Mouse (Mus musculus) midbrain, embryonic 11.5 days (tissue): ENCODE data around the gene Copg2. TPM values are rescaled to one million over a fixed set of nuclear protein-coding genes. Genes with fewer than 3 reads are reported as not detected.

Source experiments
- ATAC-seq: fragments of 200-750 bp; cut with Nextera tagmentation; 2 replicates; pipeline ENCODE4 v1.8.0; 2017; ENCODE audit warnings: moderate TSS enrichment, moderate library complexity; ENCODE audit not compliant: low FRiP score
- DNase-seq: peaks from one replicate; pipeline ENCODE4 v3.0.0; 2015; ENCODE audit warnings: low spot score; ENCODE audit errors: missing footprints
- H3K27ac ChIP-seq: fragments of 300-500 bp; sonication (generic); 2 replicates; pipeline ENCODE4 v1.5.1; 2014; ENCODE audit warnings: low read depth, low read length
- H3K27me3 ChIP-seq: fragments of 300-500 bp; sonication (generic); 2 replicates; pipeline ENCODE4 v1.6.1; 2014; ENCODE audit warnings: mild to moderate bottlenecking, low read length, moderate library complexity, mixed read lengths; ENCODE audit not compliant: control insufficient read depth, insufficient read depth
- H3K36me3 ChIP-seq: fragments of 300-500 bp; sonication (generic); 2 replicates; pipeline ENCODE4 v1.6.1; 2014; ENCODE audit warnings: mild to moderate bottlenecking, low read length, moderate library complexity, mixed read lengths; ENCODE audit not compliant: control insufficient read depth, insufficient read depth
- H3K4me1 ChIP-seq: fragments of 300-500 bp; sonication (generic); 2 replicates; pipeline ENCODE4 v1.6.1; 2014; ENCODE audit warnings: low read length; ENCODE audit not compliant: control insufficient read depth, insufficient read depth
- H3K4me2 ChIP-seq: fragments of 300-500 bp; sonication (generic); 2 replicates; pipeline ENCODE4 v1.6.1; 2014; ENCODE audit warnings: mild to moderate bottlenecking, moderate library complexity
- H3K4me3 ChIP-seq: fragments of 300-500 bp; sonication (generic); 2 replicates; pipeline ENCODE4 v1.5.1; 2014; ENCODE audit warnings: low read depth, low read length
- H3K9ac ChIP-seq: fragments of 300-500 bp; sonication (generic); 2 replicates; pipeline ENCODE4 v1.6.1; 2014; ENCODE audit warnings: low read length
- H3K9me3 ChIP-seq: fragments of 300-500 bp; sonication (generic); 2 replicates; pipeline ENCODE4 v1.6.1; 2016; ENCODE audit warnings: low read length; ENCODE audit not compliant: control insufficient read depth
- WGBS: fragments of 180-500 bp; shearing (Covaris S2); extraction: QIAGEN DNeasy Blood & Tissue Kit; methylation state at CpG from one replicate; pipeline ENCODE4 v1.1.7; 2014; 5-methylcytosine and 5-hydroxymethylcytosine counted together
- polyA plus RNA-seq: library from polyadenylated mRNA; unstranded; fragments of >200 nt; fragmentation: Nextera tagmentation; extraction: Ambion mirVana; gene quantifications from 2 replicates; pipeline ENCODE4 v1.2.1, GENCODE M21; 2014

Copg2 gene
- polyA plus RNA-seq, 1 experiment from 2014 or later = 42.0 TPM

GRCm38 (mm10) chr6:30732571-30733130 is 163.9 kb downstream of the Copg2 start:
- Histone ChIP-seq H3K27me3 (no peaks in the 10 kb centered on the region), H3K27ac (peak overlapping the region; percentile 92; the same call in 1 of the 2 replicates), H3K4me3 (no peak overlapping the region), H3K9me3 (peaks cover 15% of the 10 kb centered on the region), H3K4me2 (0 out of 2 replicates have a peak overlapping the region, but pooled peaks have one; percentile 42), H3K9ac (peak overlapping the region; percentile 44), H3K36me3 (no peaks in the 10 kb centered on the region), H3K4me1 (peaks cover 28% of the 10 kb centered on the region)
- no peak for ATAC-seq
- WGBS = 39% methylated on average over 18 of the region's 18 CpGs
- no peak for DNase-seq

GRCm38 (mm10) chr6:30730301-30730971 is 166.2 kb downstream of the Copg2 start:
- no peak overlapping the region for H3K4me2 ChIP-seq
- H3K4me3 ChIP-seq = no peak overlapping the region
- no peak overlapping the region for H3K27ac ChIP-seq
- peaks cover 26% of the 10 kb centered on the region for H3K4me1 ChIP-seq
- H3K9ac ChIP-seq = no peak overlapping the region
- DNase-seq (no peak), ATAC-seq (no peak)
- 67% methylated on average over 12 of the region's 12 CpGs for WGBS
- no peaks in the 10 kb centered on the region for H3K9me3 ChIP-seq
- no peaks in the 10 kb centered on the region for H3K27me3 ChIP-seq
- H3K36me3 ChIP-seq = no peaks in the 10 kb centered on the region

GRCm38 (mm10) chr6:30723331-30723730 is 173.3 kb downstream of the Copg2 start, which contains the start of gene Mest:
Gene Mest, plus strand, starts transcription at chr6:30723547.
- no peaks in the 10 kb centered on the region for H3K36me3 ChIP-seq
- no peak within 1 kb of the TSS for H3K4me3 ChIP-seq
- H3K27me3 ChIP-seq = no peaks in the 10 kb centered on the region
- H3K4me1 ChIP-seq = peaks cover 18% of the 10 kb centered on the region
- peak within 1 kb of the TSS; percentile 72 for H3K27ac ChIP-seq
- peak within 1 kb of the TSS; percentile 15 for H3K4me2 ChIP-seq
- DNase-seq = no peak
- ATAC-seq = no peak
- WGBS = 63% methylated on average over 7 of the region's 7 CpGs
- peak within 1 kb of the TSS; percentile 20; the same call in 1 of the 2 replicates for H3K9ac ChIP-seq
- H3K9me3 ChIP-seq = no peaks in the 10 kb centered on the region

DNA sequence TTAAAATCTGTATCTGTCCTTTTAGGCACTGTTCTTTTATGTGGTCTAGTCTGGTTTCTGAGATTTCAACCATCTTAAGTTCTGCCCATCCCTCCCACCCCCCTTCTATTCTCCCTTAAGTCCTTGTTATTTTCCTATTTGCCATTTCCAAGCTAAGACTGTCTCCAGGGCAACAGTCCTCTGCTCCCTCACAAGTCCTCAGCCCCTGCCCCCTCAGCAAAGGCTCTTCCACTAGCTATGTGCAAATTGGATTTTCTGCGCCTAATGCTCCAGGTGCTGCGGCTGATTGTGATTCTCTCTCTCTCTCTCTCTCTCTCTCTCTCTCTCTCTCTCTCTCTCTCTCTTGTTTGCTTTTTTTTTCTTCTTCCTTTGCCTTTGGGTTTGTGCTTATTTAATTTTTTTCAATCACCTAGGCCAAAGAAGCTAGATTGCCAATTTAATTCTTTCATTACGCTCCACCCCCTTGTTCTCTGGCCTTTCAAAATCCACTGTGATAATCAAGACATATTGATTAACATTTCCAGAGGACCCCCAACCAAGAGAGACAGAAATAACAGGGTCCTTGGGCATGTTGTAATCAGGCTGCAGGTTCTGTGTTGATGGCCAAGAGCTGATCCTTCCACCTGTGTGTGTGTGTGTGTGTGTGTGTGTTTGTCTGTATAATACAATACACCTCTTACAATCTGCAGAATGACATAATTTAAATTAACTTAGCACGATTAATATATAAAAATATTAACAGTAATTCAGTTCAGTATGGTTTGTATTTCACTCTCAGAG is 174.0 kb downstream of the Copg2 start:
- 35% methylated on average over 4 of the region's 4 CpGs for WGBS
- Histone ChIP-seq H3K36me3 (no peaks in the 10 kb centered on the region), H3K4me2 (peak overlapping the region; percentile 15; the same call in 1 of the 2 replicates), H3K4me3 (no peak overlapping the region), H3K9me3 (no peaks in the 10 kb centered on the region), H3K27ac (peak overlapping the region; percentile 72), H3K27me3 (no peaks in the 10 kb centered on the region), H3K4me1 (peaks cover 18% of the 10 kb centered on the region), H3K9ac (no peak overlapping the region)
- DNase-seq (no peak), ATAC-seq (peak; percentile 91)

DNA sequence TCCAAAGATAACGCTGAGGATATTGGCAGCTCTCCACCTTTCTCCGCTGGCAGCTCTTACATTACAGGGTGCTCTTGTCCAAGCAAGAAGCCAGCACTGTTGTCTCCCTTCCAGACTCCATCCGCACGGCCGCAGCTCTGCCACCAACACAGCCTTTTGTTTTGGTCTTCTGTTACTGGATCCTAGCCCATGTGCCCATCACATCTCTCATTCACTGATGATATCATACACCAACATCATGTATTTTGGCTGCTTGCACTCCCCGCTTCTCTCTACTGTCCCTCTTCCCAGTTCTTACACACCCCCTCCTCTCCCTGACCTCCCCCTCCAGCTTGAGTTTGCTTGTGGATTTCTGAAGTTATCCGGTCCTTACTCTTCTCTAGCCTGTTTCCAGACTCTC is 179.8 kb downstream of the Copg2 start:
- no peak overlapping the region for H3K4me3 ChIP-seq
- no peak for DNase-seq
- no peaks in the 10 kb centered on the region for H3K36me3 ChIP-seq
- no peaks in the 10 kb centered on the region; the same call in 1 of the 2 replicates for H3K4me1 ChIP-seq
- no peak for ATAC-seq
- H3K27ac ChIP-seq = no peak overlapping the region
- 92% methylated on average over 7 of the region's 7 CpGs for WGBS
- H3K27me3 ChIP-seq = no peaks in the 10 kb centered on the region
- H3K9me3 ChIP-seq = no peaks in the 10 kb centered on the region
- H3K4me2 ChIP-seq = no peak overlapping the region
- no peak overlapping the region for H3K9ac ChIP-seq

- Histone ChIP-seq H3K4me2 (no peak overlapping the region), H3K9me3 (no peaks in the 10 kb centered on the region), H3K27ac (no peak overlapping the region), H3K4me1 (no peaks in the 10 kb centered on the region; the same call in 1 of the 2 replicates), H3K9ac (no peak overlapping the region), H3K36me3 (no peaks in the 10 kb centered on the region), H3K27me3 (no peaks in the 10 kb centered on the region), H3K4me3 (no peak overlapping the region)
- DNase-seq (no peak), ATAC-seq (no peak)
- WGBS = 87% methylated on average over 5 of the region's 5 CpGs
Observed at GRCm38 (mm10) chr6:30714891-30715471, 181.6 kb downstream of the Copg2 start.

DNA sequence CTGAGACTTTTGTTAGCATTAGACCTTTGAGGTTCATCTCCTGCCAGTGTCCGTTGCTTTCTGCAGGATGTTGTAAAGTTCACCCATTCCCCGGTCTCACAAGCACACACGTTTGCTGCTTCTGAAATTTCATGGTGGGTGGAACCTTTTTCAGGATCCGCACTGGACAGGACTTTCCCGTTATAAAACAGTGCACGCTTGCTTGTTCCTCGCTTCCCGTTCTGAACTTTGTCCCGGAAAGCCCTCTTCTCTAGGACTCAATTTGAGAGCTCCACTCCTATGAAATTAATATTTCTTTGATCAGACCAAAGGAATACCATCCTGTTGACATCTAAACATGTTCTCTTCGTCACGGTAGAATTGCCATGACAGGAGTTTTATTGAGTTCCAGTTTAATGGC is 182.7 kb downstream of the Copg2 start:
- H3K9me3 ChIP-seq = no peaks in the 10 kb centered on the region

DNA sequence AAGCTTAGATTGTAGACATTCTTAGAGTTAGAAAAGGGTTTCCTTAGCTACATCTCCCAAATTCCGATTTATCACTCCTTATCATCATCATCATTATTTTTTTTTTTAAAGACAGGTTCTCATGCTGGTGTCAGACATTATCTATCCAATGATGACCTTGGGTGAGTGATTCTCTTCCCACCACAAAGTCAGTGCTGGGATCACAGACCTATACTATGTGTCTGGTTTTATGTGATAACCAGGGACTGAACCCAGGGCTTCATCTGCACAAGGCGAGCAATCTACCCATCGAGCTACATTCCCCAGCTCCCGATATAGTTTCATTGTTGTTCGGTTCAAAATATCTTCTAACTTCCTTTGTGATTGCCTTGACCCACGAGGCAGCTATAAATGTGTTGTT is 183.1 kb downstream of the Copg2 start:
- ATAC-seq (no peak), DNase-seq (no peak)
- no peak overlapping the region for H3K4me2 ChIP-seq
- no peaks in the 10 kb centered on the region for H3K36me3 ChIP-seq
- no peaks in the 10 kb centered on the region for H3K9me3 ChIP-seq
- peaks cover 8% of the 10 kb centered on the region for H3K4me1 ChIP-seq
- no peak overlapping the region for H3K27ac ChIP-seq
- WGBS = 86% methylated on average over 6 of the region's 6 CpGs
- no peak overlapping the region for H3K9ac ChIP-seq
- no peaks in the 10 kb centered on the region for H3K27me3 ChIP-seq
- no peak overlapping the region for H3K4me3 ChIP-seq

More for the DNA sequence above, 182.7 kb downstream of the Copg2 start:
- Histone ChIP-seq H3K27me3 (no peaks in the 10 kb centered on the region), H3K36me3 (no peaks in the 10 kb centered on the region), H3K9ac (no peak overlapping the region), H3K4me3 (no peak overlapping the region), H3K4me1 (peaks cover 7% of the 10 kb centered on the region), H3K4me2 (no peak overlapping the region), H3K27ac (no peak overlapping the region)
- no peak for ATAC-seq
- no peak for DNase-seq
- 84% methylated on average over 11 of the region's 11 CpGs for WGBS
